ENCODE assay signal across 9 mouse cellular contexts in the genomic region with DNA sequence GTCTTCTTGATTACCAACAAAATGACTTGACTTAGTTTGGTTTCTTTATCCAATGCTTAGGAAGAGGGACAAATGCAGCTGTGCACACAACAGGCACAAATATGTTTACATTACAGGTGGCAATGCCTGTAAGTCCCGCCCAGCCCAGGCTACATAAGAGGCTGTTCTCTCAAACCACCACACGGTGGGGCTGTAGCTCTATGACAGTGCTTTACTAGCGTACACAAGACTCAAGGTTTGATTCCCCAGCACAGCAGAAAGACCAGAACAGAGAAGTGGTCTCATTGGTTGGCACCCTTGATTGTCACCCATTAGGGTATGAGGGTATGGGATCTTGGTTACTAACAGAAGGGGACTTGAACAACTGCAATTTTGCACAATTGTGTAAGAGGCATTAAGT. TPM values are rescaled to one million over a fixed set of nuclear protein-coding genes. Genes with fewer than 3 reads are reported as not detected.
DNase-seq lines count a peak whose midpoint lies in the region; ATAC-seq and TF ChIP-seq lines count a peak whose summit lies in the region.
"Had no signal": no experiment of that assay in that cellular context is flagged by ENCODE, and none has a peak within 500 bp of the region (broad histone marks: within the 10 kb centered on the region; RNA-seq: fewer than 3 reads in every experiment).

No protein-coding gene starts in this region.

- no peaks in the 10 kb centered on the region for H3K4me1 ChIP-seq in hindbrain, embryonic 10.5 days (replicated peaks)
- H3K4me1 ChIP-seq in hindbrain, embryonic 13.5 days (replicated peaks) = no peaks in the 10 kb centered on the region
- no peaks in the 10 kb centered on the region for H3K4me1 ChIP-seq in forebrain, embryonic 15.5 days
- H3K4me1 ChIP-seq in hindbrain, embryonic 14.5 days (replicated peaks; ENCODE audit: control insufficient read depth, insufficient read depth, low read length) = no peaks in the 10 kb centered on the region
- H3K4me1 ChIP-seq in midbrain, embryonic 10.5 days = no peaks in the 10 kb centered on the region
- no peaks in the 10 kb centered on the region for H3K4me1 ChIP-seq in small intestine, adult 2 months (ENCODE audit: control insufficient read depth, insufficient read depth, insufficient read length, low read length)
- H3K4me1 ChIP-seq: limb, embryonic 13.5 days had no signal

- WGBS in hindbrain, embryonic 10.5 days = 14% methylated on average over 3 of the region's 3 CpGs
- WGBS in hindbrain, embryonic 13.5 days = 8% methylated on average over 3 of the region's 3 CpGs
- WGBS in forebrain, embryonic 15.5 days = 10% methylated on average over 3 of the region's 3 CpGs
- WGBS in hindbrain, embryonic 14.5 days = 4% methylated on average over 3 of the region's 3 CpGs
- 18% methylated on average over 3 of the region's 3 CpGs for WGBS in midbrain, embryonic 10.5 days
- WGBS in small intestine, adult 2 months = 0% methylated on average over 3 of the region's 3 CpGs

- H3K9ac ChIP-seq in hindbrain, embryonic 13.5 days = no peak overlapping the region
- H3K9ac ChIP-seq in forebrain, embryonic 15.5 days (replicated peaks) = no peak overlapping the region
- no peak overlapping the region for H3K9ac ChIP-seq in hindbrain, embryonic 14.5 days
- H3K9ac ChIP-seq: limb, embryonic 13.5 days had no signal

- ATAC-seq in hindbrain, embryonic 13.5 days (ENCODE audit: low FRiP score) = no peak
- ATAC-seq in cerebellum, adult (ENCODE audit: insufficient number of reproducible peaks, low FRiP score, low TSS enrichment) = 0 out of 2 replicates have a peak, but pooled peaks have one; percentile 66
- ATAC-seq in forebrain, embryonic 15.5 days (replicated peaks) = peak; percentile 62
- no peak for ATAC-seq in hindbrain, embryonic 14.5 days (ENCODE audit: low FRiP score)

- DNase-seq in hindbrain, embryonic 10.5 days (ENCODE audit: low spot score) = peak; percentile 59
- DNase-seq in hindbrain, embryonic 14.5 days (ENCODE audit: low spot score) = peak; percentile 69
- DNase-seq in left cerebral cortex, postnatal 36 days (ENCODE audit: low spot score in 2 of 2) = peak; percentile 27 to 46
- DNase-seq in midbrain, embryonic 10.5 days (ENCODE audit: low spot score) = peak; percentile 59

- peak; percentile 57; the same call in 1 of the 2 replicates for TF ChIP-seq CTCF in small intestine, adult 2 months (IDR thresholded peaks at IDR 0.05; ENCODE audit: extremely low read depth, insufficient read length, insufficient replicate concordance, low read depth, low read length)

- 0 out of 2 replicates have a peak, but pooled peaks cover 4% of the 10 kb centered on the region for H3K9me3 ChIP-seq in hindbrain, embryonic 10.5 days
- no peaks in the 10 kb centered on the region for H3K9me3 ChIP-seq in hindbrain, embryonic 13.5 days
- no peaks in the 10 kb centered on the region for H3K9me3 ChIP-seq in forebrain, embryonic 15.5 days
- H3K9me3 ChIP-seq in hindbrain, embryonic 14.5 days (ENCODE audit: control insufficient read depth, low read length) = no peaks in the 10 kb centered on the region
- 0 out of 2 replicates have a peak, but pooled peaks cover 6% of the 10 kb centered on the region for H3K9me3 ChIP-seq in midbrain, embryonic 10.5 days (replicated peaks)
- H3K9me3 ChIP-seq: limb, embryonic 13.5 days had no signal

- 0 out of 2 replicates have a peak, but pooled peaks cover under 1% of the 10 kb centered on the region for H3K36me3 ChIP-seq in hindbrain, embryonic 10.5 days
- H3K36me3 ChIP-seq in hindbrain, embryonic 13.5 days = no peaks in the 10 kb centered on the region
- no peaks in the 10 kb centered on the region for H3K36me3 ChIP-seq in forebrain, embryonic 15.5 days
- H3K36me3 ChIP-seq in hindbrain, embryonic 14.5 days (replicated peaks; ENCODE audit: control insufficient read depth, insufficient read depth) = no peaks in the 10 kb centered on the region
- no peaks in the 10 kb centered on the region for H3K36me3 ChIP-seq in midbrain, embryonic 10.5 days
- no peaks in the 10 kb centered on the region for H3K36me3 ChIP-seq in small intestine, adult 2 months (ENCODE audit: control insufficient read depth, insufficient read depth, low read length)
- H3K36me3 ChIP-seq: limb, embryonic 13.5 days had no signal

- no peaks in the 10 kb centered on the region for H3K27me3 ChIP-seq in hindbrain, embryonic 10.5 days (ENCODE audit: insufficient read depth, poor library complexity, severe bottlenecking)
- no peaks in the 10 kb centered on the region for H3K27me3 ChIP-seq in hindbrain, embryonic 13.5 days
- no peaks in the 10 kb centered on the region for H3K27me3 ChIP-seq in forebrain, embryonic 15.5 days
- H3K27me3 ChIP-seq in hindbrain, embryonic 14.5 days (ENCODE audit: control insufficient read depth, insufficient read depth, low read length) = no peaks in the 10 kb centered on the region
- H3K27me3 ChIP-seq in midbrain, embryonic 10.5 days (ENCODE audit: low read depth, poor library complexity, severe bottlenecking) = no peaks in the 10 kb centered on the region
- no peaks in the 10 kb centered on the region for H3K27me3 ChIP-seq in small intestine, adult 2 months (ENCODE audit: control insufficient read depth, insufficient read depth, low read length)
- H3K27me3 ChIP-seq: limb, embryonic 13.5 days had no signal

- H3K4me2 ChIP-seq in hindbrain, embryonic 13.5 days = no peak overlapping the region
- no peak overlapping the region for H3K4me2 ChIP-seq in forebrain, embryonic 15.5 days (replicated peaks)
- H3K4me2 ChIP-seq in hindbrain, embryonic 14.5 days (replicated peaks) = no peak overlapping the region
- H3K4me2 ChIP-seq: limb, embryonic 13.5 days had no signal

- TF ChIP-seq POLR2A in small intestine, adult 2 months (IDR thresholded peaks at IDR 0.05; ENCODE audit: low read depth, low read length) = no peak

- H3K27ac ChIP-seq in hindbrain, embryonic 10.5 days = no peak overlapping the region
- no peak overlapping the region for H3K27ac ChIP-seq in hindbrain, embryonic 13.5 days
- no peak overlapping the region for H3K27ac ChIP-seq in forebrain, embryonic 15.5 days (replicated peaks)
- H3K27ac ChIP-seq in hindbrain, embryonic 14.5 days = no peak overlapping the region
- no peak overlapping the region for H3K27ac ChIP-seq in midbrain, embryonic 10.5 days (replicated peaks)
- no peak overlapping the region for H3K27ac ChIP-seq in small intestine, adult 2 months (ENCODE audit: insufficient read depth, low read depth, low read length)
- H3K27ac ChIP-seq: limb, embryonic 13.5 days had no signal

- H3K4me3 ChIP-seq in hindbrain, embryonic 10.5 days = no peak overlapping the region
- no peak overlapping the region for H3K4me3 ChIP-seq in hindbrain, embryonic 13.5 days
- H3K4me3 ChIP-seq in forebrain, embryonic 15.5 days = no peak overlapping the region
- no peak overlapping the region for H3K4me3 ChIP-seq in hindbrain, embryonic 14.5 days (replicated peaks; ENCODE audit: low read length)
- H3K4me3 ChIP-seq in midbrain, embryonic 10.5 days = no peak overlapping the region
- no peak overlapping the region for H3K4me3 ChIP-seq in small intestine, adult 2 months (ENCODE audit: low read depth, low read length)
- H3K4me3 ChIP-seq: limb, embryonic 13.5 days had no signal

- intact Hi-C loops in left cerebral cortex, postnatal 36 days (cut with DNase I) = no loop called here

RNA-seq across cellular contexts. Expression of gene Gm26992, which starts 55.7 kb away (rescaled TPM):
- polyA plus RNA-seq in hindbrain, embryonic 10.5 days (2016; fragmentation: Nextera tagmentation; extraction: Ambion mirVana) = not detected in 2 replicates
- polyA plus RNA-seq in hindbrain, embryonic 13.5 days (2015; fragmentation: Nextera tagmentation; extraction: Ambion mirVana) = not detected in 2 replicates
- polyA plus RNA-seq in forebrain, embryonic 15.5 days (2015; fragmentation: Nextera tagmentation; extraction: Ambion mirVana) = not detected in 2 replicates
- polyA plus RNA-seq in hindbrain, embryonic 14.5 days (2014; fragmentation: Nextera tagmentation; extraction: Ambion mirVana) = not detected in 2 replicates
- total RNA-seq in left cerebral cortex, postnatal 36 days (2021) = under 1 TPM in 1 of 2 experiments, not detected in 1; 0.96 TPM
- polyA plus RNA-seq in midbrain, embryonic 10.5 days (2016; fragmentation: Nextera tagmentation; extraction: Ambion mirVana) = not detected in 2 replicates
- not detected in 2 replicates for polyA plus RNA-seq in small intestine, adult 2 months (2012; rRNA removed)
- polyA plus RNA-seq: limb, embryonic 13.5 days had no signal

Comparison
In these comparisons a context has a peak if more than half of its experiments do, and no peak if none do; other contexts are left out.
1. ATAC-seq: peak in cerebellum, adult (single experiment) and forebrain, embryonic 15.5 days (single experiment); none in hindbrain, embryonic 13.5 days (single experiment) and hindbrain, embryonic 14.5 days (single experiment).
2. Peak in every context shown above with its lines, with median percentiles within 50 percentile points of each other: DNase-seq.